Mouse (Mus musculus) effector memory CD4-positive, alpha-beta T cell, adult 7 months (primary cell): ENCODE data around the gene BC024063. TPM values are rescaled to one million over a fixed set of nuclear protein-coding genes. Genes with fewer than 3 reads are reported as not detected.

Experiments used
- polyA plus RNA-seq: library from polyadenylated mRNA; unstranded; fragments of 100-300 nt; shearing (Covaris generic); gene quantifications from one replicate; pipeline ENCODE4 v1.2.1, GENCODE M21; 2017

The BC024063 gene
- 8.8 TPM for polyA plus RNA-seq

GRCm38 (mm10) chr10:82082728-82083621, at the start of gene BC024063:
Gene BC024063, plus strand, starts transcription at chr10:82083353.

GRCm38 (mm10) chr10:82047597-82048459, 35.3 kb upstream of the BC024063 start, which contains the start of gene Zfp873:
Gene Zfp873, plus strand, starts transcription at chr10:82048123.

GRCm38 (mm10) chr10:82127850-82128401, 44.8 kb downstream of the BC024063 start, which contains the start of gene AU041133:
Gene AU041133, plus strand, starts transcription at chr10:82128013.

Other genes starting within 250 kb of the BC024063 start
- 5.9 TPM for gene Gm32687, start 219.4 kb upstream of the BC024063 start, polyA plus RNA-seq
- gene Zfp781, start 152.9 kb upstream of the BC024063 start, polyA plus RNA-seq = 4.0 TPM
- 3.4 TPM for gene Zfp873, start 35.2 kb upstream of the BC024063 start, polyA plus RNA-seq
- 6.9 TPM for gene AU041133, start 44.7 kb downstream of the BC024063 start, polyA plus RNA-seq
- 6.4 TPM for gene Zfp938, start 157.9 kb downstream of the BC024063 start, polyA plus RNA-seq
- 0.18 TPM for gene 4932415D10Rik, start 233.2 kb downstream of the BC024063 start, polyA plus RNA-seq